Mouse (Mus musculus): ENCODE measurements at regions not wholly inside any gene's neighbourhood (a gene's known extent, or its start where the extent isn't known, plus 50 kb on each side); places are given as distances from the start of the nearest gene placed in this dataset.

DNA sequence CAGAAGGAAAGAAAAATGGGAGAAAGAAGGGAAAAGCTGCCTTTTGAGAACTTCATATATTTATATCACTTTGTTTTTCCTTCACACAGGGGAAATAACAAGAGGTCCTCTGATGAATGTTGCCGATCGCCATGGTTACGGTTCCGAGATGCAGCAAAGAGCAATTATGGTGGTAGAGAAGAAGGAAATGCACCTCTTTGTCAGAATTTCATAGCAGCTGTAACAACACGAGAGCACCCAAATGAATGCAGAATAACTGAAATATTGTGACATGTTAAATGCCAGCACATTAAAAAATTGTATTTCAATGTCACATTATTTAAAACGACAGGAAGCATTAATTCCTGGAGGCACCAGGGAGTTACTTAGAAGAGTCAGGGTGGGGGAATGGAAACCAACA, 279.4 kb downstream of the Mctp2 start:
- Histone ChIP-seq H3K27ac (ENCODE audit: low read length) (no peak overlapping the region), H3K9me3 (replicated peaks; ENCODE audit: control insufficient read depth, low read length) (no peaks in the 10 kb centered on the region), H3K36me3 (ENCODE audit: control insufficient read depth, insufficient read depth) (no peaks in the 10 kb centered on the region), H3K4me1 (ENCODE audit: control insufficient read depth, low read depth, low read length) (no peaks in the 10 kb centered on the region), H3K4me2 (ENCODE audit: low read depth, low read length) (no peak overlapping the region), H3K27me3 (ENCODE audit: control insufficient read depth, insufficient read depth, low read depth, low read length) (no peaks in the 10 kb centered on the region), H3K4me3 (ENCODE audit: low read depth, low read length) (no peak overlapping the region), H3K9ac (ENCODE audit: low read depth, low read length) (no peak overlapping the region)
- WGBS (ENCODE audit: insufficient replicate concordance) = 69% methylated on average over 6 of the region's 6 CpGs
- no peak for ATAC-seq (ENCODE audit: low read depth)

DNA sequence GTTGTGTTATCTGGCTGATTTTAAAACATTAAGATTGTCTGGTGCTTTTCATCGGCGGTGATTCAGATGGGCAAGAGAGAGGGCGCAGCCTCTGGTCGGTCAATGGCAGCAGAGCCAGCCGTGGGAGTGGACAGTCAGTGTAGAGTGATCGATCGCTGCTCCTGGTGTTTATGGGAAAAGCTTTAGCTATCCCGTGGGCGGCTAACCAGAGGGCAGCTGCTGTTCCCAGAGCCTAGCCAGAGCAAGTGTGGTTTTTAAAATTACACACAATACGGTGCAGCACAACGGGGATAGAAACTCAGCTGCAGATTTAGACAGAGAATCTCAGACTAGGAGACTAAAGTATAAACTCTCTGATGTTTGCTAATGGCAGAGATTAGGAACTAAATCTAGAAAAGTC, 297.3 kb downstream of the Mctp2 start:
- no peak overlapping the region for H3K9ac ChIP-seq (ENCODE audit: low read depth, low read length)
- ATAC-seq (ENCODE audit: low read depth) = no peak
- WGBS (ENCODE audit: insufficient replicate concordance) = 65% methylated on average over 11 of the region's 11 CpGs

DNA sequence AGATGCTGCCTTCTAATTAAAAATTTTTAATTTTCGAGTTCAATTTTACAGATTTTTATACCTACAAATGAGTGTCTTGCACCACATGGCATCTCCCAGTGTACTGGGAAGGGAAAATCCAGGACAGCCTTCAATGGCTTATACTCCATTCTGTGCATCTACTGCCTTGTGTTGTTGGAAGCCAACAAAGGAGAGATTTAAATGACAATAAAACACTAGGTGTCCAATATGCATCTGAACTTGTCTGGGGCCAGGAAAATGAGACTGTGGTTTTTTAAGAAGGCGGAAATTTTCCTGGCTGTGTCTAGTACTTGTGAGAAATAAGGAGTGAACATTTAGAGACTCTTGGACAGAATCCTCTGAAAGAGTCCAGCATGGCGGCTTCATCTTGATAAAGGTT, 302.1 kb downstream of the Mctp2 start:
- 51% methylated on average over 3 of the region's 3 CpGs for WGBS (ENCODE audit: insufficient replicate concordance)
- H3K4me2 ChIP-seq (ENCODE audit: low read depth, low read length) = no peak overlapping the region
- no peaks in the 10 kb centered on the region for H3K4me1 ChIP-seq (ENCODE audit: control insufficient read depth, low read depth, low read length)
- H3K27ac ChIP-seq (ENCODE audit: low read length) = no peak overlapping the region
- no peak overlapping the region for H3K9ac ChIP-seq (ENCODE audit: low read depth, low read length)
- no peaks in the 10 kb centered on the region for H3K36me3 ChIP-seq (ENCODE audit: control insufficient read depth, insufficient read depth)
- H3K27me3 ChIP-seq (ENCODE audit: control insufficient read depth, insufficient read depth, low read depth, low read length) = no peaks in the 10 kb centered on the region
- ATAC-seq (ENCODE audit: low read depth) = no peak
- no peak overlapping the region for H3K4me3 ChIP-seq (ENCODE audit: low read depth, low read length)
- no peaks in the 10 kb centered on the region for H3K9me3 ChIP-seq (replicated peaks; ENCODE audit: control insufficient read depth, low read length)

More for the DNA sequence above, 297.3 kb downstream of the Mctp2 start:
- Histone ChIP-seq H3K9me3 (replicated peaks; ENCODE audit: control insufficient read depth, low read length) (no peaks in the 10 kb centered on the region), H3K4me2 (ENCODE audit: low read depth, low read length) (no peak overlapping the region), H3K27ac (ENCODE audit: low read length) (no peak overlapping the region), H3K36me3 (ENCODE audit: control insufficient read depth, insufficient read depth) (no peaks in the 10 kb centered on the region), H3K4me3 (ENCODE audit: low read depth, low read length) (no peak overlapping the region), H3K4me1 (ENCODE audit: control insufficient read depth, low read depth, low read length) (no peaks in the 10 kb centered on the region), H3K27me3 (ENCODE audit: control insufficient read depth, insufficient read depth, low read depth, low read length) (no peaks in the 10 kb centered on the region)

DNA sequence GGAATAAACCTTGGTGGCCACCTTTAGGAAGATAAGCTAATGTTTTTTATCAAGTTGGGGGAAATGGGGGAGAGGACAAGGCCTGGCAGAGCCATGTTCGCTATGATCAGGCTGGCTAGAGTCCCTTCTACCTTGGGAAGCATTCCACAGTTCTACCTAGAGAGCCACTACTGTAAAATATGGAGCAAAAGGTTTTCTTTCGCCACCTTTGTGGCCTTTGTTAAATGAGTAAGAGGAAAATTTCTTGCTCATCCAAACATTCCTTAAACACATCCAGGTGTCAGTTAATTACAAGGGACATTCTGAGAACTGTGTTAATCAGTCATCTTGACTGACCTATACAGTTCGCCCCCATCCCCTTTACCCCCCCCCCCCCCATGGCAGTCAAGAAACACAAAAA, 313.9 kb downstream of the Mctp2 start:
- no peaks in the 10 kb centered on the region for H3K27me3 ChIP-seq (ENCODE audit: control insufficient read depth, insufficient read depth, low read depth, low read length)
- no peak overlapping the region for H3K27ac ChIP-seq (ENCODE audit: low read length)
- no peak for ATAC-seq (ENCODE audit: low read depth)
- H3K9me3 ChIP-seq (replicated peaks; ENCODE audit: control insufficient read depth, low read length) = no peaks in the 10 kb centered on the region
- no peaks in the 10 kb centered on the region for H3K36me3 ChIP-seq (ENCODE audit: control insufficient read depth, insufficient read depth)
- H3K4me3 ChIP-seq (ENCODE audit: low read depth, low read length) = no peak overlapping the region
- H3K9ac ChIP-seq (ENCODE audit: low read depth, low read length) = no peak overlapping the region
- WGBS (ENCODE audit: insufficient replicate concordance) = 48% methylated on average over 3 of the region's 3 CpGs
- H3K4me1 ChIP-seq (ENCODE audit: control insufficient read depth, low read depth, low read length) = no peaks in the 10 kb centered on the region
- H3K4me2 ChIP-seq (ENCODE audit: low read depth, low read length) = no peak overlapping the region

DNA sequence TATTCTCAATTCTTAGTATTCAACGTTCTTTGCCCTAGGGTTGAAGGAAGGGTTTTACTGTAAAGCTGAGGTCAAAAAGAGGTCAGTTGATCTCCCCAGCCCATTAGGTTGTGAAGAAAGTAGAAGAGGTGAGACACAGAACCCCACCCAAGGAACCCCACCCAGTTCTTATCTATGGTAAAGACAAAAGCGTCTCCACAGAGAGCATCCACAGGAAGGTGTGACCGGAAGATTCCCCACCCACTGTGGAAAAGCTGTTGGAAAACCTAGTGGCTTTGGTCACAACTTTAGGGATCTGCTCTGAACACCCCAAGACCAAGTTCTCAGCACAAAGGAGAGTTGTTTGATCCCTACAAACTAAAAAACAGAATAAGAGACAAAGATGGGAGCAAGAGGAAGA, 314.6 kb downstream of the Mctp2 start:
- Histone ChIP-seq H3K4me2 (ENCODE audit: low read depth, low read length) (no peak overlapping the region), H3K9me3 (replicated peaks; ENCODE audit: control insufficient read depth, low read length) (no peaks in the 10 kb centered on the region), H3K27ac (ENCODE audit: low read length) (no peak overlapping the region), H3K4me1 (ENCODE audit: control insufficient read depth, low read depth, low read length) (no peaks in the 10 kb centered on the region), H3K36me3 (ENCODE audit: control insufficient read depth, insufficient read depth) (no peaks in the 10 kb centered on the region), H3K9ac (ENCODE audit: low read depth, low read length) (no peak overlapping the region), H3K4me3 (ENCODE audit: low read depth, low read length) (no peak overlapping the region), H3K27me3 (ENCODE audit: control insufficient read depth, insufficient read depth, low read depth, low read length) (no peaks in the 10 kb centered on the region)
- no peak for ATAC-seq (ENCODE audit: low read depth)
- 56% methylated on average over 3 of the region's 3 CpGs for WGBS (ENCODE audit: insufficient replicate concordance)

DNA sequence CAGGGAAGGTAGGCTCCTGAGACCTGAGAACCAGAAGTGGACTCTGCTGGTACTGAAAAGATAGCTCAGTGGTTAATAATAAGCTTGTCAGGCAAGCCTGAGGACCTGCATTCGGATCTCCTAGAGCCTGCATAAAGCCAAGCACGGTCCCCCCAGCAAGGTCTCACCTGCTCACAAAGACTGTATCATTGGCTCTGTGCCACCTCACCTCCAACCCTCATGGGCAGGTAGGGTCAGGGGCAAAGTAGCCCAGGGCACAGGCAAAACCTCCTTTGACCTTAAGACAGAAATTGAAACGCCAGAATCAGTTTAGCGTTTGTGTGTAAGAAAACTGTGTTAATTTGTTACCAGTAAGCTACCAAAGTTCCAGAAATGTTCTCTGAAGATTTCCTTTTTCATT, 315.2 kb downstream of the Mctp2 start:
- Histone ChIP-seq H3K9me3 (replicated peaks; ENCODE audit: control insufficient read depth, low read length) (no peaks in the 10 kb centered on the region), H3K27ac (ENCODE audit: low read length) (no peak overlapping the region), H3K9ac (ENCODE audit: low read depth, low read length) (no peak overlapping the region), H3K4me3 (ENCODE audit: low read depth, low read length) (no peak overlapping the region), H3K36me3 (ENCODE audit: control insufficient read depth, insufficient read depth) (no peaks in the 10 kb centered on the region), H3K4me1 (ENCODE audit: control insufficient read depth, low read depth, low read length) (no peaks in the 10 kb centered on the region), H3K4me2 (ENCODE audit: low read depth, low read length) (no peak overlapping the region), H3K27me3 (ENCODE audit: control insufficient read depth, insufficient read depth, low read depth, low read length) (no peaks in the 10 kb centered on the region)
- ATAC-seq (ENCODE audit: low read depth) = no peak
- WGBS (ENCODE audit: insufficient replicate concordance) = 59% methylated on average over 4 of the region's 4 CpGs

DNA sequence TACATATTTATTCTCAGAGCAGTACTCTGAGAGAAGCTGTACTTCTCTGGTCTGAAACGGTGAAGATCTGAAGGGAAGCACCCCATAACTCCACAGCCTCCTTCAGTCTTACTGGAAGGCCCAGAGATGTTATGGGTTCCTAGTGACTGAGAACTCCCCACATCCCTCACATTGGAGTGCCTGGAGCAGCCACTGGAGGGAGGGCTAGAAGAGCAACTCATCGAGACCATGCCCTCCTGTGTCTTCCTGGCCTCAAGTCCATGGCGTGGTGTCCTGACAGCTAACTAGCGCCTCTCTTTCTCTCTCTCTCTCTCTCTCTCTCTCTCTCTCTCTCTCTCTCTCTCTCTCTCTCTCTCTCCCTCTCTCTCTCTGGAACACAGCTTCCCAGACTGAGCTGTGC, 340.4 kb downstream of the Mctp2 start:
- Histone ChIP-seq H3K9ac (ENCODE audit: low read depth, low read length) (no peak overlapping the region), H3K4me2 (ENCODE audit: low read depth, low read length) (no peak overlapping the region), H3K4me1 (ENCODE audit: control insufficient read depth, low read depth, low read length) (no peaks in the 10 kb centered on the region), H3K27ac (ENCODE audit: low read length) (no peak overlapping the region), H3K9me3 (replicated peaks; ENCODE audit: control insufficient read depth, low read length) (no peaks in the 10 kb centered on the region), H3K4me3 (ENCODE audit: low read depth, low read length) (no peak overlapping the region), H3K36me3 (ENCODE audit: control insufficient read depth, insufficient read depth) (no peaks in the 10 kb centered on the region), H3K27me3 (ENCODE audit: control insufficient read depth, insufficient read depth, low read depth, low read length) (no peaks in the 10 kb centered on the region)
- 54% methylated on average over 4 of the region's 4 CpGs for WGBS (ENCODE audit: insufficient replicate concordance)
- no peak for ATAC-seq (ENCODE audit: low read depth)

DNA sequence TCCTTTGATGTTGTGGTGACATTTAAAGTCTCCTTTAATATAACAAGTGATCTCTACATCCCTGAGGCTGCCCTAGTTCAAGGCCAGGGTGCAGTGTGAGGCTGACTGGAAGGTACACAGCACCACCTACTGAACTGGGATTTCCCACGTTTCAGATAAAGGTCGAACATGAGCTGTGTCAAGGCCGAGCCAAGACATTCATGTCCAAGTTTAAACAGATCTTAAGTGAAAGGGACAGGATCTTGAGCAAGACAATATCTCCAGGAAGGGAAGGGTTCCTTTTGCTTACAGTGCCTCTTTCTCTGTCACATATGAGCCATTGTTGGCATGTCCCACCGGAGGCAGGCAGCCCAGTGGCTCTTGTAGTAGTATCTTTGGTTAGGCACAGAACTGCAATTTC, 343.0 kb downstream of the Mctp2 start:
- WGBS (ENCODE audit: insufficient replicate concordance) = 35% methylated on average over 4 of the region's 4 CpGs

DNA sequence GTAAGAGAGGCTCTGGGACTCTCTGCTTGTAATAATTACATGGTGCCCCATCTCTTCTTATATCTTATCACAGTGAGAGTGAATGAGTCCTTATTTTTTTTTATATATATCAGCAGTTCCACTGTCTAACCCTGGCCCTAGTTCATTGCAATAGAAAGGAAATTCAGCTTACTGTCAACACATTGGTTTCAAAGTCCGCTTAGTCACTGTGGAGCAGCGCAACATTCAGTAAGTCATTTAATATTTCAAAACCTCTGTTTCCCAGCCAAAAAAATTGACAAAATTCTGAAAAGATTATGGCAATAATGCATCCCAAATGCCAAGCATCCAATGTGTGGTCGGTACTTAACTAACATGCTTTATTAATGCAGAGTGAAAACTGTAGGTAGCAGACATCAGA, 343.6 kb downstream of the Mctp2 start:
- no peak for ATAC-seq (ENCODE audit: low read depth)
- Histone ChIP-seq H3K9me3 (replicated peaks; ENCODE audit: control insufficient read depth, low read length) (no peaks in the 10 kb centered on the region), H3K4me1 (ENCODE audit: control insufficient read depth, low read depth, low read length) (no peaks in the 10 kb centered on the region), H3K36me3 (ENCODE audit: control insufficient read depth, insufficient read depth) (no peaks in the 10 kb centered on the region), H3K9ac (ENCODE audit: low read depth, low read length) (no peak overlapping the region), H3K4me3 (ENCODE audit: low read depth, low read length) (no peak overlapping the region), H3K27ac (ENCODE audit: low read length) (no peak overlapping the region), H3K4me2 (ENCODE audit: low read depth, low read length) (no peak overlapping the region), H3K27me3 (ENCODE audit: control insufficient read depth, insufficient read depth, low read depth, low read length) (no peaks in the 10 kb centered on the region)
- WGBS (ENCODE audit: insufficient replicate concordance) = 63% methylated on average over 3 of the region's 3 CpGs

More for the DNA sequence above, 343.0 kb downstream of the Mctp2 start:
- no peaks in the 10 kb centered on the region for H3K36me3 ChIP-seq (ENCODE audit: control insufficient read depth, insufficient read depth)
- no peaks in the 10 kb centered on the region for H3K9me3 ChIP-seq (replicated peaks; ENCODE audit: control insufficient read depth, low read length)
- ATAC-seq (ENCODE audit: low read depth) = peak; percentile 27; the same call in 1 of the 2 replicates
- H3K4me3 ChIP-seq (ENCODE audit: low read depth, low read length) = no peak overlapping the region
- H3K27me3 ChIP-seq (ENCODE audit: control insufficient read depth, insufficient read depth, low read depth, low read length) = no peaks in the 10 kb centered on the region
- H3K9ac ChIP-seq (ENCODE audit: low read depth, low read length) = no peak overlapping the region
- H3K4me1 ChIP-seq (ENCODE audit: control insufficient read depth, low read depth, low read length) = no peaks in the 10 kb centered on the region
- no peak overlapping the region for H3K4me2 ChIP-seq (ENCODE audit: low read depth, low read length)
- no peak overlapping the region for H3K27ac ChIP-seq (ENCODE audit: low read length)

Measured in liver, embryonic 16.5 days (tissue).